ENCODE assay signal across 30 mouse cellular contexts in the genomic region with DNA sequence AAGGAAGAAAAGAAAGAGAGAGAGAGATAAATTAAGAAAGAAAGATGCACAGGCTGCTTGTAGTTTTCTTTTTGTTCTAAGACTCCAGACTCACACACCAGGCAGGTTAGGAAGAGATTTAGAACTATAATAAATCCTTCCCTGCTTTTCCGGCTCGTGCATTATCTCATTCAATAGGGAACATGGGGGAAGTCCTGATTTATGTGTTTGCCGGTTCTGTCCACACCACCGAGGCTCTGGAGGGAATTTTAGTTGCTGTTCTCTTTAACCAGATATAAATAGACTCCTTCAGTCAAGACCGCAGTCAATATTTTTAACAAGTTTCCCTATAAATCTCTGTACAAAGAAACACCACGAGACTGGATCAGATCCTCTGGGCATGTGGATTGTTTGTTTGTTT. TPM values are rescaled to one million over a fixed set of nuclear protein-coding genes. Genes with fewer than 3 reads are reported as not detected.
DNase-seq lines count a peak whose midpoint lies in the region; ATAC-seq and TF ChIP-seq lines count a peak whose summit lies in the region.
"Had no signal": no experiment of that assay in that cellular context is flagged by ENCODE, and none has a peak within 500 bp of the region (broad histone marks: within the 10 kb centered on the region; RNA-seq: fewer than 3 reads in every experiment).

No protein-coding gene starts in this region.

- DNase-seq in embryo, embryonic 10.5 days (ENCODE audit: low spot score) = peak; percentile 3
- no peak for DNase-seq in embryo, embryonic 9.5 days (ENCODE audit: extremely low spot score)
- DNase-seq in embryo, embryonic 11.5 days (ENCODE audit: low read depth, low spot score) = peak; percentile 3
- DNase-seq in limb, embryonic 14.5 days (ENCODE audit: low spot score) = peak; percentile 21
- DNase-seq in ovary, adult 18-20 months (ENCODE audit: low spot score) = no peak
- DNase-seq in lung, postnatal 14 days = no peak
- DNase-seq: adrenal gland, adult 8-10 months; cerebellum, adult 2 months; cerebellum, postnatal 14 days; gastrocnemius, postnatal 10 days; layer of hippocampus, postnatal 36 days; lung, postnatal 4 days; midbrain, embryonic 14.5 days; spleen, adult 18-20 months; thymus, postnatal 14 days had no signal

- no peaks in the 10 kb centered on the region for H3K36me3 ChIP-seq in kidney, embryonic 15.5 days
- no peaks in the 10 kb centered on the region for H3K36me3 ChIP-seq in limb, embryonic 14.5 days (ENCODE audit: control insufficient read depth, insufficient read depth, low read length)
- H3K36me3 ChIP-seq: heart, embryonic 13.5 days; hindbrain, embryonic 12.5 days; intestine, embryonic 15.5 days; neural tube, embryonic 15.5 days had no signal

- no peaks in the 10 kb centered on the region for H3K27me3 ChIP-seq in kidney, embryonic 15.5 days
- no peaks in the 10 kb centered on the region for H3K27me3 ChIP-seq in limb, embryonic 14.5 days (ENCODE audit: control insufficient read depth, insufficient read depth, low read length)
- H3K27me3 ChIP-seq: CH12.LX; heart, embryonic 13.5 days; hindbrain, embryonic 12.5 days; intestine, embryonic 15.5 days; megakaryocyte, embryonic 14.5 days; neural tube, embryonic 15.5 days had no signal

- no peak overlapping the region for H3K27ac ChIP-seq in kidney, embryonic 15.5 days
- no peak overlapping the region for H3K27ac ChIP-seq in limb, embryonic 14.5 days (replicated peaks; ENCODE audit: low read depth, low read length)
- H3K27ac ChIP-seq: heart, embryonic 13.5 days; hindbrain, embryonic 12.5 days; hindbrain, postnatal 0 days; intestine, embryonic 15.5 days; neural tube, embryonic 15.5 days had no signal

- TF ChIP-seq POLR2A in limb, embryonic 14.5 days (IDR thresholded peaks at IDR 0.05; ENCODE audit: borderline replicate concordance, extremely low read depth, insufficient read depth, insufficient read length) = no peak

- no peaks in the 10 kb centered on the region for H3K4me1 ChIP-seq in kidney, embryonic 15.5 days
- no peaks in the 10 kb centered on the region for H3K4me1 ChIP-seq in limb, embryonic 14.5 days (ENCODE audit: control insufficient read depth, insufficient read depth, low read length)
- H3K4me1 ChIP-seq: heart, embryonic 13.5 days; hindbrain, embryonic 12.5 days; intestine, embryonic 15.5 days; megakaryocyte, embryonic 14.5 days; neural tube, embryonic 15.5 days had no signal

- 17% methylated on average over 6 of the region's 6 CpGs for WGBS in kidney, embryonic 15.5 days
- WGBS in limb, embryonic 14.5 days = 12% methylated on average over 6 of the region's 6 CpGs

- peak; percentile 67 for ATAC-seq in kidney, embryonic 15.5 days (replicated peaks; ENCODE audit: low FRiP score)
- no peak for ATAC-seq in limb, embryonic 14.5 days (ENCODE audit: low FRiP score, low read depth)
- ATAC-seq: activated CD4-positive, CD25-positive, alpha-beta regulatory T cell, adult 4 months; forebrain, embryonic 16.5 days; hindbrain, postnatal 0 days; intestine, embryonic 15.5 days had no signal

- no peaks in the 10 kb centered on the region for H3K9me3 ChIP-seq in kidney, embryonic 15.5 days (replicated peaks)
- no peaks in the 10 kb centered on the region for H3K9me3 ChIP-seq in limb, embryonic 14.5 days (ENCODE audit: control insufficient read depth, low read length)
- H3K9me3 ChIP-seq: heart, embryonic 13.5 days; hindbrain, embryonic 12.5 days; intestine, embryonic 15.5 days; megakaryocyte, embryonic 14.5 days; neural tube, embryonic 15.5 days had no signal

- H3K4me3 ChIP-seq in kidney, embryonic 15.5 days (replicated peaks) = no peak overlapping the region
- H3K4me3 ChIP-seq in limb, embryonic 14.5 days (replicated peaks; ENCODE audit: low read length) = no peak overlapping the region
- H3K4me3 ChIP-seq: erythroblast, embryonic 14.5 days; heart, embryonic 13.5 days; hindbrain, embryonic 12.5 days; intestine, embryonic 15.5 days; megakaryocyte, embryonic 14.5 days; neural tube, embryonic 15.5 days had no signal

- no peak overlapping the region for H3K9ac ChIP-seq in kidney, embryonic 15.5 days
- H3K9ac ChIP-seq in limb, embryonic 14.5 days (ENCODE audit: low read depth, low read length, severe bottlenecking) = no peak overlapping the region
- H3K9ac ChIP-seq: heart, embryonic 13.5 days; hindbrain, embryonic 12.5 days; intestine, embryonic 15.5 days; neural tube, embryonic 15.5 days had no signal

- no peak overlapping the region for H3K4me2 ChIP-seq in kidney, embryonic 15.5 days
- no peak overlapping the region for H3K4me2 ChIP-seq in limb, embryonic 14.5 days (replicated peaks; ENCODE audit: low read depth, low read length, severe bottlenecking)
- H3K4me2 ChIP-seq: heart, embryonic 13.5 days; hindbrain, embryonic 12.5 days; intestine, embryonic 15.5 days; liver, embryonic 11.5 days; neural tube, embryonic 15.5 days had no signal

RNA-seq across cellular contexts. Expression of a gene that starts 57.1 kb away (rescaled TPM):
- polyA plus RNA-seq in kidney, embryonic 15.5 days (2015; fragmentation: Nextera tagmentation; extraction: Ambion mirVana) = 0.23 and 0.28 TPM in 2 replicates
- polyA plus RNA-seq in limb, embryonic 14.5 days (2012; rRNA removed) = 0.04 and 0.05 TPM in 2 replicates
- polyA plus RNA-seq in limb, embryonic 14.5 days (2014; fragmentation: Nextera tagmentation; extraction: Ambion mirVana) = not detected in 2 replicates
- polyA plus RNA-seq: activated CD4-positive, CD25-positive, alpha-beta regulatory T cell, adult 4 months; C2C12; erythroblast, embryonic 14.5 days; gonadal fat pad, adult 2 months; liver, embryonic 16.5 days had no signal

Comparison
In these comparisons a context has a peak if more than half of its experiments do, and no peak if none do; other contexts are left out.
1. DNase-seq: peak in embryo, embryonic 10.5 days (single experiment), embryo, embryonic 11.5 days (single experiment) and limb, embryonic 14.5 days (single experiment); none in embryo, embryonic 9.5 days (single experiment), ovary, adult 18-20 months (single experiment) and lung, postnatal 14 days (single experiment).